Mouse (Mus musculus) erythroblast, embryonic 14.5 days (primary cell): ENCODE data around the gene Tor4a.

Experiments
- GATA1 ChIP-seq: IDR thresholded peaks from 2 replicates; pipeline ENCODE4 v1.6.1; 2012; ENCODE audit warnings: low read length, inconsistent platforms, mixed read lengths
- TAL1 ChIP-seq: IDR thresholded peaks from 3 replicates; pipeline ENCODE4 v1.6.1; 2012; ENCODE audit warnings: low read length, inconsistent platforms, mixed read lengths

DNA sequence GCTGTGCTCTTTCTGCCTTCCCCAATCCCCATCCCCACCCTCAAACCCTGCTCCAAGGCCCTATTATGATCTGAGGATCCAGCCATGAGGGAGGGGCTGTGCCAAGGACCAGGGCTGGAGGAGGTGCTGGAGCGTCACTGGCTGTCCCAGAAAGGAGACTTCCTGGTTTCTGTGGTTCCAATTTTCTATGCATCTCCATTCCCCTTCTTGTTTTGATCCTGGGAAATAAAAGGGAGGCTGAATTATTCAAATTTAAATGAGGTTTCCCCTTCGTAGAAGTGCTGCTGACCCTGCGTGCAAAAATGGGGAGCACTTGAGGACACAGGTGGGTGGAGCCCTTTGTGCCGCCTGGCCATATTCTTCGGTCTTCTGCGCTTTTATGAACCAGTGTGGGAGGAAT lies 14.0 kb downstream of the Tor4a start:
- TF ChIP-seq GATA1 (no peak), TAL1 (no peak)
